Mouse (Mus musculus) adipocyte (in vitro differentiated cells): Measurements from ENCODE around the gene Castor1.
"Not testable (repeated sequence)": the region's sequence is repeated elsewhere in the genome, so short reads cannot be mapped to it uniquely, and the experiment has no call there.

Experiments used
- DNase-seq: peaks from one replicate; pipeline ENCODE4 v3.0.0-alpha.2; 2016; ENCODE audit warnings: low spot score

Gene Castor1

GRCm38 (mm10) chr11:4217914-4218629 is at the start of gene Castor1:
Gene Castor1, plus strand, starts transcription at chr11:4218225.
- no peak for DNase-seq

DNA sequence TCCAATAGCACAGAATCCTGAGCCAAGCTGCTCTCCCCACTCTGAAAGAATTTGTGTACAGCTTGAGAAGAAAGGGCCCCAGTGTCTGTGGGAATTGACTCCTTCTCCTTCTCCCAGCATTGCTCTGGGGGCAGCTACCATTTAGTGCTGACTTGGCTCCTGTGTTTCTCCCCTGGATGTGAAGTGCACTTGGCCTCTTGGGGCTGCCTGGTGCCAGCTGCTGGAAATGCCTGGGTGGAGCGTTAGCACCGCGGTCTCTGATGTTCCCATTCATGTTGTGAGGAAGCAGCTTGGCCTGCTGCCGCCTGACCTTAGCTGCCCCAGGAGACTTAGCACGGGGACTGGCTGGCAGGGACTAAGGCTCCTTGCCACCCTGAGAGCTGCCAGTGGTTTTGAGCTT is 43.4 kb upstream of the Castor1 start:
- peak; percentile 60 for DNase-seq

DNA sequence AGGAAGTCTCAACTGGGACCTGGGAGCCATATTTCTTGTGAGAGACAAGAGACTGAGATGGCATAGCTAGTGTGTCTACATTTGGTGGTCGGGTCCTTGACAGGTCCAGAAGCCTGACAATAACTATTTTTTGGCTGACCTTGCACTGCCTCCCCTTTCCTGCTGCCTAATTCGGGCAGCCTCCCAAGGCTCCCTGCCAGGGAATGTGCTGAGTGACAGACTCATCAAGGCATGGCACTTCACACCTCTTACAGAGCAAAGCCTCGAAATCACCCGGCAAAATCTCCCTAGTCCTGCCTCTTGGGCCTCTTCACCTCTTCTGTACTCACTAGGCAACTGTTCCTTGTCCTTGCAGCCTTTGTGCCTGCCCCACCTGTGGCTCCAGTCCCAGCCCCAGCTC is 40.3 kb upstream of the Castor1 start:
- DNase-seq: no peak

- peak; percentile 66 for DNase-seq
These were observed 36.0 kb upstream of the Castor1 start for GRCm38 (mm10) chr11:4182061-4182460.

GRCm38 (mm10) chr11:4183511-4183910 is 34.5 kb upstream of the Castor1 start:
- DNase-seq: peak; percentile 72

DNA sequence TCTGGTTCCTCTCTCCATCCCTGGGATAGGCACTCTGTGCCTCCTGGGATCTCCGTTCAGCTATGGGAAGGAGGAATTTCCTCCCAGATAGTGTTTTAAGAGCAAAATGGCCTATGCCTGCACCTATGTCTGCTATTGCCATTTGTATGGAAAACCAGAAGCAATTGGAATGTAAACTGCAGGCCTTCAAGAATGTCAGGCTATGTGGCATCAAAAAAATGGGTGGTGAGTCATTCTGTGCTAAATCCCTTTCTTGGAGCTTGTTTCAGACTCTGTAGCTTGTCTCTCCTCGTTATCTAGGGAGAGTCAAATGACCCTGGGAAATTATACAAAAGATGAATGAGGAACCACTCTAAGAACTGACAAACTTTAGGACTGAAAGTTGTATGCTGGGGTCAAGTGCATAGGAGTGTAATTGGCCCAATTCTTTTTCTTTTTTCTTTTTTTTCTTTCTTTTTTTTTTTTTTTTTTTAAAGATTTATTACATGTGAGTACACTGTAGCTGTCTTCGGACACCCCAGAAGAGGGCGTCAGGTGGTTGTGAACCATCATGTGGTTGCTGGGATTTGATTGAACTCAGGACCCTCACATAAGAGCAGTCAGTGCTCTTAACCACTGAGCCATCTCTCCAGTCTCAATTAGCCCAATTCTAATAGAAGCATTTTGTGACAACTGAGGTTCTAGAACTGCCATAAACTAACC is 33.6 kb upstream of the Castor1 start:
- DNase-seq: no peak

DNA sequence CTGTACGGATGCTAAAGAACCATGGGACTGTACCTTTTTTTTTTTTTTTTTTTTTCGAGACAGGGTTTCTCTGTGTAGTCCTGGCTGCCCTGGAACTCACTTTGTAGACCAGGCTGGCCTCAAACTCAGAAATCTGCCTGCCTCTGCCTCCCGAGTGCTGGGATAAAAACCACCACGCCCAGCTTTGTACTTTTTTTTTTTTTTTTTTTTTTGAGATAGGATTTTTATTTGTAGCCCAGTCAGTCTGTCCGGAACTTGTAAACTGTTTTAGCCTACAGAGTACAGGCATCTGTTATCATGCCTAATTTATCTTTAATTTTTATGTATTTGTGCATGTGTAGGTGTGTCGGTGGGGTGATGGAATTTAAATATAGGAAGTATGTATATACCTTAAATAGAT is 32.5 kb upstream of the Castor1 start:
- DNase-seq: not testable (repeated sequence)

DNA sequence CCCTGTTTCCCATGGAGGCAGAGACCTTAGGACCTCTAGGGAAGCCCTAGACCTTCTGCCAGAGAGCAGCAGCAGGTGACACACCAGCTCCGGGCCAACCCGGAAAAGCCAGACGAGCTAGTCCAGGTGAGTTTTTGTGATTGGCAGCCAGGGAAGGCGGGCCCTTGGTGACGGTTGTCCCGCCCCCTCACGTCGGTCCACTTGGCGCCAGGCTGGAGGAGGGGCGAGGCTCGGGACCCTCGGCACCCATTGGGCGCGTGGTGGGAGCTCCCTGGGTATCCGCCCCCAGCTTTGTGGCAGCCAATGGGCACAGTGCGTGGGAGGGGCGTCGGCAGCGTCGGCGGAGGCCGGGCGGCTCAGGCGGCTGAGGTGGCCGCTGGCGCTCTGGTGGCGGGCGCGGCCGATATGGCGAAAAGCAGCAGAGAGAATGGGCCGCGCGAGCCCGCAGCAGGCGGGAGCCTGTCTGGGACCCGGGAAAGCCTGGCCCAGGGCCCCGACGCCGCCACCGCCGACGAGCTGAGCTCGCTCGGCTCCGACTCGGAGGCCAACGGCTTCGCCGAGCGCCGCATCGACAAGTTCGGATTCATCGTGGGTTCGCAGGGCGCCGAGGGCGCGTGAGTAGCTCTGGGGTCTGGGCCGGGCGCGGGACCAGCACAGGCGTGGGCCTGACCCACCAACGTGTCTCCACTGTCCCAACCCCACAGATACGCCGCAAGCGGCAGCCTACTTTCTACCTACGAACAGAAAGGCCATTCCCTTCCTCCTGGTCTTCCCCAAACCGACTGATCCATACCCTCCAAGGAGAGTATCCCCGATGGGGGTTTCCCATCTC is 31.3 kb upstream of the Castor1 start, which contains the start of gene Tbc1d10a:
TSS of gene Tbc1d10a (plus strand) at position 304 of the 832 bp plus-strand sequence.
- DNase-seq: peak; percentile 96

DNA sequence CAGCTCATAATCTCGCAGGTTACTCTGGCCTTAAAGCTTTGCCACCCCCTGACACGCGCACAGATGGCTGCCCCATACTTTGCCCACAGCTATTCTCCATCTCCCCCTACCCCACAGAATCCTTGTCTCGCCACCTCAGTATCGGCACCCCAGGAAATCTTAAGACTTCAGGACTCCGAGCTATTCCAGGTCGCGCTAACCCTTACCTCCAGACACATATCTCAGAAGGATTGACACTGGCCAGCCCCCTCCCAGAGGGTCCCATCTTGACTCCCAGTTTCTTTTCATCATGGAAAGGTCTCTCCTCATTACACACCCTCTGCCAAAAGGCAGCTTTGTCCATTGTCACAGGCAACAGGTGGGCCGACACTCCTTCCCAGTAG is 30.7 kb upstream of the Castor1 start:
- no peak for DNase-seq

GRCm38 (mm10) chr11:4189182-4189581 is 28.8 kb upstream of the Castor1 start:
- no peak for DNase-seq

DNA sequence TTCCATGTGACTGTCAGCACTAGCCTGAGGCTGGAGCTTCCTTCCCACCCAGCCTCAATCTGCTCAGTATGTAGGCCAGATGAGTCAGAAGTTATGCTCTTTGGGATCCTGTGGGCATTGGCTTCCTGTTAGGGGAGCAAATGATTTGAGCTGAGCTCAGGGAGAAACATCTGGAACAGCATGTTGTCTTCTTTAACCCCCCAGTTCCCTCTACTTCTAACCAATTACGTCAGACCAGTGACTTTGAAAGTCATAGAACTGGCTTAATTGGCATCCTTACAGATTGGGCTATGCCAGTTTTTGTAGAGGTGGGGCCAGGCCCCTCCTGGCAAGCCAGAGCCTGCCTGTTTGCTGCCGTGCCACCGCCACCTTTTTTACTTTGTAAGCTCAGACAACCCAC is 27.3 kb upstream of the Castor1 start:
- peak; percentile 32 for DNase-seq

DNA sequence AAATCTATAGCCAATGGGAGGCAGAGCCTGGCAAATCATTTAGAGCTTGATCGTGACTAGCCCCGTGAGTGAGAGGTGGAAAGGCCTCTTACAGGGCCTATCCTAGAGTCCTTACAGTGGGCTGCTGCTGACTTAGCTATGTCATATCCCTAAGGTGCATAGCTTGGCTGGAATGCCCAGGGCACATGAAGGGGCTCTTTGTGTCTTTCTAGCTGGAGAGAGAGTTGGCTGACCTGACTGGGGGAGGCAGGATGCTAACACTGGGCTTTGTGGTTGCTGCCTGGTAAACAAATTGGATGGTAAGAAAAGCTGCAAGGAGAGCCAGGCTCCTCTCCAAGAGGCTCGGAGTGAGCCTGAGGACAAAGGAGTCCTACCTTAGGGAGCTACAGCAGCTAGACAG is 25.3 kb upstream of the Castor1 start:
- no peak for DNase-seq

GRCm38 (mm10) chr11:4193420-4193819 is 24.6 kb upstream of the Castor1 start:
- DNase-seq: no peak

DNA sequence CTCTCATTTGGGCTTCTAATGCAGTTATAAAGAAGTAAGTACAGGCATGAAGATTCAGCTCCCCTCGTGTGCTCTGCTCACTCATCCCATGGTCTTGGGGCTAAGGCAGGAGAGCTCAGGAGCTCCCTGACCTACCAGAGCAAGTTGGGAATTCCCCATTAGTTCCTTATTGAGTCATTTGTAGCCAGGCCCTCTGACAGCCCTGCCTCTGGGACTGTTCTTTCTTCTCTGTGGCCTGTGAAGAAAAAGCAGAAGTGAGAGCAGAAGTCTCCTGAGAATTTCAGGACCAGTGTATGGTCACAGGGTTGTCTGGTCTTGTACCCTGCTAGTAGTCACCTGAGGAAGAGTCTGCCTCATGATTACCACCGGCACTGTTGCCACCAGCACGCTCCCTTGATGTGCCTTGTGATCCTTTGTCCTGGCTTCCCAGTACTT is 22.4 kb upstream of the Castor1 start:
- peak; percentile 58 for DNase-seq

DNA sequence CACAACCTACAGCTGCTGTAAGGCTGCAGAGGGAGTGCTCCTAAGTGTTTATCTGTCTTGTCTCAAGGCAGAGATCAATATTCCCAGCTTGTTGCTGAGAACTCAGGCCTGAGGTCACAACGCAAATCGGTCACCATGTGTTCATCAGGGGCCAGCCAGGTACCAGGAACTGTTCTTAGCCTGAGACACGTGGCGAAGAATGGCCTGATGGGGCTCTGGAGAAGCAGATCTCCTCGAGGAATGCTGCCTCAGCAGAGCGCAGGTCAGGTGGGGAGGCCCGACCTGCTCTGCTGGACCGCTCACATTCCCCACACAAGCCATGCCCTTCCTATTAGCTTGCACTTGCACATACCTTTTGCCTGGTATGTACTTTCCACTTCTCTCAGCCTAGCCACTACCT is 21.4 kb upstream of the Castor1 start:
- no peak for DNase-seq

DNA sequence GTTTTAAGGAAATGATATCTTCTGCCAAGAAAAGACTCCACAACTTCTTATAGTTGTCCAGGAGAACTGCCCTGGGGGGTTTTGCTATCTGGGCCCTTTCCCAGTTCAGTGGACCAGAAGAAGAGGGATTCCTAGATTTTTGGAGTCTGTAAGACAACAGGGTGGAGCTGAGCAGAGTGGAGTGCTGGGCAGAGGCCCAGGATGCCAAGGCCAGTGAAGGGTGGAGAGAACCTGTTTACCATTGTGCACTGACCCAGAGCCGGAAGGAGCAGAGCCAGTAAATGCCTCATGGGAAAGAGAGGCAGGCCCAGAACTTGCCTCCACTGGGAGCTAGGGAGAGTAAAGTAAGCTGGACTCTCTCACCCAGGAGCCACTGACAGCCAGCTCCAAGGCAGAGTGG is 20.3 kb upstream of the Castor1 start:
- peak; percentile 90 for DNase-seq

GRCm38 (mm10) chr11:4201981-4202700 is 15.9 kb upstream of the Castor1 start:
- DNase-seq: no peak

- no peak for DNase-seq
These were observed 14.9 kb upstream of the Castor1 start for GRCm38 (mm10) chr11:4202995-4203704.

GRCm38 (mm10) chr11:4203705-4204074 is 14.3 kb upstream of the Castor1 start:
- peak; percentile 93 for DNase-seq

DNA sequence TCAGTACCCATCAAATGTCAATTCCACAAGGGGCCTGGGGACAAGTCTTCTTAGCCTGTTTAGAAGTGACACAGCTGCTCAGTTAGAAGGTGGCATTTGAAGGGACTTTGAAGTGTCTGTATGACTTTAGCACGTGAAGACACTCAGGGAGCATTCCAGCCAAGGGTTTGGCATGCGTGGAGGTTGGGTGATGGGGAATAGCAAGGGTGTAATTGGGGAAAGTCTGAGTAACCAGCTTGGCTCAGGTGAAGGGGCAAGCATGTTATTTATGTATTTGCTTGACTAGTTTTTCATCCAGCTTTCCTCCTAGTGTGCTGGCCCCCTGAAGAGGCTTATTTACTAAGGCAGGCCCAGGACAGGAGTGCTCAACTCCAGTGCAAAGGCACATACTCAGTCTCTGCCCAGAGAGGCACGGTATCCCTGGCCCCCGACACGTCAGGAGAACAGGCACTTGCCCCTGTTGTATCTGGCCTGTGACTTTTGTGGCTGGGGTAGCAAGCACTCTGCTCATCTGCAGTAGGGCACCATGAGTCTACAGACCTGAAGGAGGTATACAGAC is 12.8 kb upstream of the Castor1 start:
- no peak for DNase-seq

DNA sequence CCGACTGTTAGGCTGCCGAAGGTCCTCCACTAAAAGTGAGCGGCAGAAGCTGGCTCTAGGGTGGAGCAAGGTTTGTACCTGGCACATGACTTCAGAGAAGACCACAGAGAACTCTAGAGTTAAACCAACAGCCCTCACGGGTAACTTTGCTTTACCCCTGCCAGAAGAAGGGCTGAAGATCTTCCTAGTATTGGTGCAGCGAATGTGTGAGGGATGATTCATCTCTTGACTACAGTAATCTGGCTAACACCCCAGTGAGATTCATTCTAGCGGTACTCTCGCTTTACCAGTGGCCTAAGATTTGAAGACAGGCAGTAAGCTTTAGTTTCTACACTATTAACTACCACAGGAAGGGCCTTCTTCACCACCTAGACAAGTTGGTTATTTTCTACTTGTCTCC is 12.1 kb upstream of the Castor1 start:
- DNase-seq: no peak
